ENCODE assay signal across 8 mouse cellular contexts in genomic region chrX:94212597-94213321, GRCm38 (mm10). TPM values are rescaled to one million over a fixed set of nuclear protein-coding genes. Genes with fewer than 3 reads are reported as not detected.
DNase-seq lines count a peak whose midpoint lies in the region; ATAC-seq and TF ChIP-seq lines count a peak whose summit lies in the region.

Gene Eif2s3x (minus strand): TSS chrX:94212862.

- peaks cover 13% of the 10 kb centered on the region; the same call in 1 of the 2 replicates for H3K36me3 ChIP-seq in hindbrain, postnatal 0 days (ENCODE audit: insufficient read depth, low read length)

- peak within 1 kb of the TSS; percentile 70 for H3K4me2 ChIP-seq in hindbrain, postnatal 0 days (ENCODE audit: low read depth, low read length)

- H3K4me3 ChIP-seq in gastrocnemius, adult 2 months = peak within 1 kb of the TSS; percentile 85
- peak within 1 kb of the TSS; percentile 77 for H3K4me3 ChIP-seq in hindbrain, postnatal 0 days (ENCODE audit: low read length)
- H3K4me3 ChIP-seq in left cerebral cortex, adult 2 months = peak within 1 kb of the TSS; percentile 99

- H3K27ac ChIP-seq in gastrocnemius, adult 2 months = peak within 1 kb of the TSS; percentile 96
- peak within 1 kb of the TSS; percentile 83 for H3K27ac ChIP-seq in hindbrain, postnatal 0 days
- H3K27ac ChIP-seq in left cerebral cortex, adult 2 months = peak within 1 kb of the TSS; percentile 98

- TF ChIP-seq CTCF in gastrocnemius, adult 2 months (IDR thresholded peaks at IDR 0.05) = peak; percentile 91
- peak; percentile 76 for TF ChIP-seq CTCF in hindbrain, postnatal 0 days (IDR thresholded peaks at IDR 0.05; ENCODE audit: low read depth)
- TF ChIP-seq CTCF in left cerebral cortex, adult 2 months (IDR thresholded peaks at IDR 0.05) = peak; percentile 89

- ATAC-seq in hindbrain, postnatal 0 days = peak; percentile 96
- ATAC-seq in megakaryocyte, adult 5-6 weeks (ENCODE audit: poor library complexity, severe bottlenecking) = peak; percentile 94

- H3K9ac ChIP-seq in hindbrain, postnatal 0 days (replicated peaks; ENCODE audit: low read length) = peak within 1 kb of the TSS; percentile 91

- intact Hi-C loops in gastrocnemius, adult 2 months (cut with DNase I) = loop anchor here (1.0 to 5.0 kb wide), 4 partner anchors 22 to 1745 kb away; partner anchors contain the start of genes Klhl15 and Las1l
- intact Hi-C loops in left cerebral cortex, adult 2 months (cut with DNase I) = loop anchor here (1.0 kb wide), 3 partner anchors 22 to 154 kb away; partner anchors contain the start of genes Fam90a1b and Klhl15

- peak; percentile 82 for DNase-seq in T-cell, adult 2 months (ENCODE audit: low spot score)
- peak; percentile 58 to 95 for DNase-seq in cerebellum, postnatal 4 days (ENCODE audit: low spot score in 2 of 2)
- DNase-seq in gastrocnemius, adult 2 months = peak; percentile 86
- DNase-seq in hindbrain, postnatal 0 days (ENCODE audit: low spot score) = peak; percentile 94
- DNase-seq in left cerebral cortex, adult 2 months (ENCODE audit: extremely low spot score in 1 of 2, low spot score in 2 of 2) = peak; percentile 78 to 91
- peak; percentile 79 to 91 for DNase-seq in right cerebral cortex, adult 2 months (ENCODE audit: low spot score in 2 of 2)
- DNase-seq in urinary bladder, postnatal 14 days (ENCODE audit: low spot score) = peak; percentile 80

- H3K9me3 ChIP-seq in hindbrain, postnatal 0 days (ENCODE audit: low read length) = no peaks in the 10 kb centered on the region

- H3K4me1 ChIP-seq in hindbrain, postnatal 0 days (ENCODE audit: insufficient read depth, low read length) = no peaks in the 10 kb centered on the region

- WGBS in hindbrain, postnatal 0 days = 0% methylated on average over 52 of the region's 52 CpGs

- no peaks in the 10 kb centered on the region for H3K27me3 ChIP-seq in hindbrain, postnatal 0 days (ENCODE audit: insufficient read depth, low read length)

RNA-seq across cellular contexts. Expression of gene Eif2s3x, which starts in this region (rescaled TPM):
- total RNA-seq in gastrocnemius, adult 2 months (2021) = 100 to 1,000 TPM in 1 of 2 experiments, 10 to 100 TPM in 1; 71.7 to 129 TPM
- 179 and 196 TPM in 2 replicates for total RNA-seq in hindbrain, postnatal 0 days (2014; rRNA removed)
- polyA plus RNA-seq in hindbrain, postnatal 0 days (2015; fragmentation: Nextera tagmentation; extraction: Ambion mirVana) = 55.5 and 88.1 TPM in 2 replicates
- 100 to 1,000 TPM in 1 of 2 experiments, 10 to 100 TPM in 1; 99.9 to 153 TPM for total RNA-seq in left cerebral cortex, adult 2 months (2021)
- total RNA-seq in megakaryocyte, adult 5-6 weeks (2015) = 95.0 and 104 TPM in 2 replicates
- 102 and 106 TPM in 2 replicates for total RNA-seq in megakaryocyte, adult 5-6 weeks (2017)

Comparison
In these comparisons a context has a peak if more than half of its experiments do, and no peak if none do; other contexts are left out.
1. Peak in every context shown above with its lines: DNase-seq, ATAC-seq, H3K4me3 ChIP-seq and H3K27ac ChIP-seq.